Mouse (Mus musculus) B cell, adult (primary cell): ENCODE measurements around the gene Ces1a. TPM values are rescaled to one million over a fixed set of nuclear protein-coding genes. Genes with fewer than 3 reads are reported as not detected.

Experiments used
- total RNA-seq: library from RNA; stranded (reverse); gene quantifications from 4 replicates; pipeline ENCODE4 v1.2.4, GENCODE M21; 2023; ENCODE audit not compliant: inconsistent age

Gene Ces1a
- total RNA-seq, result not detected in 4 replicates

DNA sequence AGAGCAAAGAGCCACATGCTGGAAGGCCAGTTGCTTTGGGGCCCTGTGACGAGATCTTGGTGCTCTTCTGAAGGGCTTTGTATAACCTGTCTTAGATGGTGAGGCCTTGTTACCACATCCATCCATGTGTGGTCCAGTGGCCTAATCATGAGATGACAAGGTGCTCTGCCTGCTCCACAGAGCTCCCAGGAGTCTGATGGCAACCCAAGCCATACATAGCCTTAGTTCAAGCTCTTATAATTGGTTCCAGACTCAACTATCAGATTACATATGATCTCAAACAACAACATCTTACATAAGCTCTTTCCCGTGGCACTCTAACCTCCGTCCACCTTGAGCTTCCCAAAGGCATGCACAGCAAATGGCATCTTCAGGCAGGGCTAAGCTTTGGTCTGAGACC, at the start of gene Ces1a:
Ces1a (minus strand) TSS at position 101 of the 400 bp plus-strand sequence.

DNA sequence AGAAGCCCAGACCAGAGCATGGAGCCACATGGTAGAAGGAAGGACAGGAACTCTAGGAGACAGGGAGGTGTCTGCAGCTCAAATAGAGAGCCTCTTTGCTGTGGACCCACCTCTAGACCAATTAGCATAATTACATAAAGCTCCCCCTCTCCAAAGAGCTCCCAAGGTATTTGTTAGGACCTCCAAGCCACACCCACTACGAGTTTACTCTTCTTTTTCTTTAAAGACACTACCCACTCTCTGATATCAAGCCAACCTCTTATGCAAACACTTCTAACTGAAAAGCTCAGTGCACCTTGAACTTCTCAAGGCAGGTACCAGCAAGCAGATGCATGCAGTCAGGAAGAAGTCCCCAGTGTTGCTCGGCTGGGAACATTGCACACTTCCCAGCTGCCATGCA, 31.9 kb upstream of the Ces1a start, which contains the start of gene Ces1b:
Ces1b (minus strand) TSS at position 131 of the 400 bp plus-strand sequence.

Other genes starting within 250 kb of the Ces1a start
- not detected in 4 replicates for gene Mmp2, start 220.9 kb downstream of the Ces1a start, total RNA-seq
- 8.4 to 14.6 TPM (median 12.3 TPM) in 4 replicates for gene Lpcat2, start 192.9 kb downstream of the Ces1a start, total RNA-seq
- gene Capns2, start 146.8 kb downstream of the Ces1a start, total RNA-seq, result 0.93 to 1.8 TPM (median 1.1 TPM) in 4 replicates
- 0.10 TPM in 1 of 4 replicates, not detected in the others for gene Slc6a2, start 88.1 kb downstream of the Ces1a start, total RNA-seq
- gene Ces1b, start 31.8 kb upstream of the Ces1a start, total RNA-seq, result not detected in 4 replicates
- not detected in 4 replicates for gene Ces1c, start 83.1 kb upstream of the Ces1a start, total RNA-seq
- gene Ces1d, start 149.6 kb upstream of the Ces1a start, total RNA-seq, result not detected in 4 replicates
- not detected in 4 replicates for gene Ces1e, start 181.4 kb upstream of the Ces1a start, total RNA-seq
- gene Ces1f, start 231.6 kb upstream of the Ces1a start, total RNA-seq, result not detected in 4 replicates